Mouse (Mus musculus) lung, postnatal 0 days (tissue): Measurements from ENCODE around the gene Erg.
A peak's percentile ranks its signal among the peaks of the same experiment; 100 is the strongest.

Experiments
- CTCF ChIP-seq: IDR thresholded peaks from 2 replicates; pipeline ENCODE4 v1.5.1; 2016; ENCODE audit warnings: antibody characterized with exemption, mild to moderate bottlenecking
- EP300 ChIP-seq: IDR thresholded peaks from 2 replicates; pipeline ENCODE4 v1.6.1; 2016; ENCODE audit warnings: antibody characterized with exemption, mild to moderate bottlenecking, control low read depth

DNA sequence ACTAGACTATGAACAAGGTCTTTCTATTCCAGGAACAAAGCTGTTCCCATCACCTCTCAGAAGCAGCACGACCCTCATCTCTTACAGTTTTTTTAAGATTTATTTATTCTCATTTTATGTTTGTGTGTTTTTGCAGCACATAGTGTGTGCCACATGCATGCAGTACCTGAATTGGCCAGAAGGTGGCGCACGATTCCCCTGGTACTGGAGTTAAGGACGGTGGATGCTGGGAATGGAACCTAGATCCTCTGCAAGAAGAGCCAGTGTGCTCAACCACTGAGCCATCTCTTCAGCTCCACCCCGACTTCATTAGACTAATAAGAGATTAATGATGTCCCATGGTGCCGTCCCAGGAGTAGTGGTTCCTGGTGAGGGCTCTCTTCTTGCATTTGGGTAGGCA, 29.2 kb upstream of the Erg start:
- TF ChIP-seq CTCF = peak; percentile 82
- no peak for TF ChIP-seq EP300
